29 mouse cellular contexts compared by ENCODE assay signal in the genomic region with DNA sequence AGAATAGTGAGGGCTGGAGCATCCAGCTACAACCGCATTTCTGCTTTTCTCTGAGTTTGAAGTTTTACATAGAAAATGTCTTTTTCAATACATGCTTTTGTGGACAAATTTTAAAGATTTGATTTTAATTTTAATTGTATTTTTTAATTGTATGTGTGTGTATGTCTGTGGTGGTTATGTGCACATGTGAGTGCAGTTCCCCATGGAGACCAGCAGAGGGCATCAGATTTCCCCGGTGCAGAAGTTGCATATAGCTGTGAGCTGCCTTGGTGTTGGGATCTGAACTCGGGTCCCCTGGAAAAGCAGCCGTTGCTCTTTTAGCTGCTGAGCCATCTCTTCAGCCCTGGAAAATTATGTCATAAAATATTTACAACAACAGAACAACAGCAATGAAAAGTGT. TPM values are rescaled to one million over a fixed set of nuclear protein-coding genes. Genes with fewer than 3 reads are reported as not detected.
DNase-seq lines count a peak whose midpoint lies in the region; TF ChIP-seq lines count a peak whose summit lies in the region.
"Had no signal": no experiment of that assay in that cellular context is flagged by ENCODE, and none has a peak within 500 bp of the region (broad histone marks: within the 10 kb centered on the region; RNA-seq: fewer than 3 reads in every experiment).

No protein-coding gene starts in this region.

- no peak for DNase-seq in gastrocnemius, adult 2 months
- no peak for DNase-seq in gastrocnemius, adult 8-10 months (ENCODE audit: low spot score in 2 of 2)
- DNase-seq in left cerebral cortex, adult 2 months (ENCODE audit: extremely low spot score in 1 of 2, low spot score in 2 of 2), result no peak
- no peak for DNase-seq in left cerebral cortex, adult 18-20 months (ENCODE audit: low spot score in 2 of 2)
- DNase-seq in testis, postnatal 14 days (ENCODE audit: low spot score), result no peak
- no peak for DNase-seq in B cell, adult 2 months
- no peak for DNase-seq in urinary bladder, postnatal 36 days (ENCODE audit: low spot score in 2 of 2)
- DNase-seq: adrenal gland, adult 8-10 months; cerebellum, adult 11 months; cerebellum, adult 9-11 months; gastrocnemius, postnatal 25 days; heart, adult 11 months; heart, postnatal 4 days; kidney, adult 18-20 months; kidney, postnatal 4 days; layer of hippocampus, adult 9-11 months; lung, adult 2 months; lung, postnatal 14 days; thymus, postnatal 14 days had no signal

- peak; percentile 34; the same call in 1 of the 2 replicates for TF ChIP-seq CTCF in gastrocnemius, adult 2 months (IDR thresholded peaks at IDR 0.05)
- peak; percentile 26 for TF ChIP-seq CTCF in left cerebral cortex, adult 2 months (IDR thresholded peaks at IDR 0.05)
- peak; percentile 38; the same call in 1 of the 2 replicates for TF ChIP-seq CTCF in testis, adult 2 months (IDR thresholded peaks at IDR 0.05; ENCODE audit: control insufficient read depth, insufficient read depth, insufficient replicate concordance, low read depth, low read length)

- no peak overlapping the region for H3K27ac ChIP-seq in gastrocnemius, adult 2 months
- no peak overlapping the region for H3K27ac ChIP-seq in left cerebral cortex, adult 2 months
- no peak overlapping the region for H3K27ac ChIP-seq in testis, adult 2 months (ENCODE audit: control insufficient read depth, insufficient read depth, low read depth, low read length)
- H3K27ac ChIP-seq: forebrain, embryonic 10.5 days had no signal

- no peaks in the 10 kb centered on the region for H3K36me3 ChIP-seq in testis, adult 2 months (ENCODE audit: control insufficient read depth, insufficient read depth, low read length)
- H3K36me3 ChIP-seq: embryonic facial prominence, embryonic 13.5 days; forebrain, embryonic 10.5 days; hindbrain, embryonic 13.5 days; kidney, embryonic 15.5 days; limb, embryonic 12.5 days; neural tube, embryonic 13.5 days had no signal

- no peak for TF ChIP-seq POLR2A in testis, adult 2 months (IDR thresholded peaks at IDR 0.05; ENCODE audit: control insufficient read depth, low read depth, low read length)

- no peak overlapping the region for H3K4me3 ChIP-seq in gastrocnemius, adult 2 months
- H3K4me3 ChIP-seq in left cerebral cortex, adult 2 months, result no peak overlapping the region
- no peak overlapping the region for H3K4me3 ChIP-seq in testis, adult 2 months (ENCODE audit: control insufficient read depth, low read depth, low read length)
- H3K4me3 ChIP-seq: embryonic facial prominence, embryonic 13.5 days; forebrain, embryonic 10.5 days; hindbrain, embryonic 13.5 days; kidney, embryonic 15.5 days; limb, embryonic 12.5 days; neural tube, embryonic 13.5 days had no signal

- intact Hi-C loops in gastrocnemius, adult 2 months (cut with DNase I), result no loop called here
- intact Hi-C loops in left cerebral cortex, adult 2 months (cut with DNase I), result no loop called here

- peaks cover 4% of the 10 kb centered on the region for H3K4me1 ChIP-seq in testis, adult 2 months (ENCODE audit: control insufficient read depth, insufficient read depth, low read length)

- no peaks in the 10 kb centered on the region for H3K27me3 ChIP-seq in testis, adult 2 months (ENCODE audit: control insufficient read depth, insufficient read depth, low read length)
- H3K27me3 ChIP-seq: embryonic facial prominence, embryonic 13.5 days; hindbrain, embryonic 13.5 days; kidney, embryonic 15.5 days; limb, embryonic 12.5 days; neural tube, embryonic 13.5 days had no signal

RNA-seq across cellular contexts. Expression of a gene that starts 43.9 kb away (rescaled TPM):
- total RNA-seq in gastrocnemius, adult 2 months (2021), result not detected
- under 1 TPM in 1 of 4 experiments, not detected in 3; 0.19 TPM for total RNA-seq in gastrocnemius, adult 8-10 months (2022)
- total RNA-seq in left cerebral cortex, adult 2 months (2021), result 1 to 10 TPM in 1 of 2 experiments, not detected in 1; 1.0 TPM
- total RNA-seq in left cerebral cortex, adult 18-20 months (2021), result 1 to 10 TPM in 1 of 2 experiments, under 1 TPM in 1; 0.68 to 1.0 TPM
- 0.19 and 0.76 TPM in 2 replicates for polyA plus RNA-seq in testis, adult 2 months (2012; rRNA removed)
- total RNA-seq: common myeloid progenitor, adult 5-6 weeks; liver, adult 2 months; megakaryocyte progenitor cell, adult 5-6 weeks had no signal
